Mouse (Mus musculus): Measurements from ENCODE around the gene Defa31.
"Not testable (repeated sequence)": the region's sequence is repeated elsewhere in the genome, so short reads cannot be mapped to it uniquely, and the experiment has no call there.

Gene Defa31

DNA sequence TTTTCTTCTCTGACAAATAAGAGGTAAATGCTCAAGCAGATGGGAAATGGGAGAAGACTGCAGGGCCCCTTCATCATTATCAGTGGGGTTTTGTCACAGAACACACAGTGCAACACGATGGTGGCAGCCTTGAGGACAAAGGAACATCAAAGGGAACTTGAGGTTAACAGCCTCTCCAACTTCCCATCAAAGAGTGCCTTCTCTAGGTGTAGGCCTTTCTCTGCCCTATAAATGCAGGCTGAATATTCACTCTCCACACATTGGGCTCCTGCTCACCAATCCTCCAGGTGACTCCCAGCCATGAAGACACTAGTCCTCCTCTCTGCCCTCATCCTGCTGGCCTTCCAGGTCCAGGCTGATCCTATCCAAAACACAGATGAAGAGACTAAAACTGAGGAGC, at the start of gene Defa31:
TSS of gene Defa31 (plus strand) at position 301 of the 400 bp plus-strand sequence.
- not testable (repeated sequence) for DNase-seq

DNA sequence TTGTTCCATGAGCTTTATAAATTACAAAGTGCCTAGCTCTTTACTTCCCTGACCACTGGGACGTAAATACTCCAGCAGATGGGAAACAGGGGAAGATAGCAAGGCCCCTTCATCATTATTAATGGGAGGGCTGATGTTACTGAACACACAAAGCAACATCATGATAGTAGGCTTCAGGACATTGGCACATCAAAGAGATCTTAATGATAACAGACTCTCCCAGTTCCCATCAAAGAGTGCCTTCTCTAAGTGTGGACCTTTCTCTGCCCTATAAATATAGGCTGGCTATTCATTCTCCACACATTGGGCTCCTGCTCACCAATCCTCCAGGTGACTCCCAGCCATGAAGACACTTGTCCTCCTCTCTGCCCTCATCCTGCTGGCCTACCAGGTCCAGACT, 29.4 kb upstream of the Defa31 start, which contains the start of gene Defa22:
TSS of gene Defa22 (plus strand) at position 301 of the 400 bp plus-strand sequence.
- DNase-seq = not testable (repeated sequence)

DNA sequence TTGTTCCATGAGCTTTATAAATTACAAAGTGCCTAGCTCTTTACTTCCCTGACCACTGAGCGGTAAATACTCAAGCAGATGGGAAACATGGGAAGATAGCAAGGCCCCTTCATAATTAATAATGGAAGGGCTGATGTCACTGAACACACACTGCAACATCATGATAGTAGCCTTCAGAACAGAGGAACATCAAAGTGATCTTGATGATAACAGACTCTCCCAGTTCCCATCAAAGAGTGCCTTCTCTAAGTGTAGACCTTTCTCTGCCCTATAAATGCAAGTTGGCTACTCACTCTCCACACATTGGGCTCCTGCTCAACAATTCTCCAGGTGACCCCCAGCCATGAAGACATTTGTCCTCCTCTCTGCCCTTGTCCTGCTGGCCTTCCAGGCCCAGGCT, 9.8 kb downstream of the Defa31 start, which contains the start of gene Gm15293:
TSS of gene Gm15293 (plus strand) at position 301 of the 400 bp plus-strand sequence.
- DNase-seq = not testable (repeated sequence)
